ENCODE assay signal across 18 mouse cellular contexts in the genomic region with DNA sequence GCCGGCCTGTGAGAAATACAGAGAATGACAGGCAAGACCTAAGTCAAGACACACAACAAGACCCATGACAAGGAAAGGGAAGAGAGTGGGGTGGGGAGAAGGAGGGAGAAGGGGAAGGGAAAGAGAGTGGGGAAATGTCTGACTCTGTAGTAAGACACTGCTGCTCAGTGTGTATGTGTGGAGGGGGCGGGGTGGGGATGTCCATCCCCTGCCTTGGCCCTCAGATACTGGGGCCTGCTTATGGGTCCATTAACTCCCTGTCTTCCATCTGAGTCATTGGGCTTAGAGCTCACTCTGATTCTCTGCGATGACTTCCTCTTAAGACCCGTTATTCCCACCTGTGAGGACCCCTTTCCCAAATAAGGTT. TPM values are rescaled to one million over a fixed set of nuclear protein-coding genes. Genes with fewer than 3 reads are reported as not detected.
DNase-seq lines count a peak whose midpoint lies in the region; ATAC-seq lines count a peak whose summit lies in the region.
"Had no signal": no experiment of that assay in that cellular context is flagged by ENCODE, and none has a peak within 500 bp of the region (broad histone marks: within the 10 kb centered on the region; RNA-seq: fewer than 3 reads in every experiment).

No protein-coding gene starts in this region.

- no peak overlapping the region for H3K4me2 ChIP-seq in hindbrain, embryonic 14.5 days (replicated peaks)
- H3K4me2 ChIP-seq in neural tube, embryonic 12.5 days (replicated peaks), result 0 out of 2 replicates have a peak overlapping the region, but pooled peaks have one; percentile 5
- H3K4me2 ChIP-seq in liver, embryonic 12.5 days, result no peak overlapping the region
- H3K4me2 ChIP-seq: embryonic facial prominence, embryonic 12.5 days; forebrain, embryonic 15.5 days; heart, embryonic 15.5 days had no signal

- DNase-seq in hindbrain, embryonic 14.5 days (ENCODE audit: low spot score), result no peak
- no peak for DNase-seq in hindbrain, embryonic 10.5 days (ENCODE audit: low spot score)
- no peak for DNase-seq in neural tube, embryonic 10.5 days (ENCODE audit: extremely low spot score, low spot score)
- no peak for DNase-seq in cerebellum, postnatal 4 days (ENCODE audit: low spot score in 2 of 2)
- DNase-seq: adrenal gland, adult 2 months; adrenal gland, postnatal 25 days; cerebellum, adult 18-20 months; embryo, embryonic 11 days; gastrocnemius, postnatal 36 days; heart, adult 18-20 months had no signal

- peaks cover 12% of the 10 kb centered on the region for H3K4me1 ChIP-seq in hindbrain, embryonic 14.5 days (replicated peaks; ENCODE audit: control insufficient read depth, insufficient read depth, low read length)
- H3K4me1 ChIP-seq in hindbrain, embryonic 10.5 days (replicated peaks), result peaks cover 29% of the 10 kb centered on the region
- peaks cover 32% of the 10 kb centered on the region for H3K4me1 ChIP-seq in neural tube, embryonic 12.5 days
- H3K4me1 ChIP-seq in liver, embryonic 12.5 days, result no peaks in the 10 kb centered on the region

- no peaks in the 10 kb centered on the region for H3K36me3 ChIP-seq in hindbrain, embryonic 14.5 days (replicated peaks; ENCODE audit: control insufficient read depth, insufficient read depth)
- H3K36me3 ChIP-seq in hindbrain, embryonic 10.5 days, result 0 out of 2 replicates have a peak, but pooled peaks cover 5% of the 10 kb centered on the region
- no peaks in the 10 kb centered on the region for H3K36me3 ChIP-seq in neural tube, embryonic 12.5 days
- H3K36me3 ChIP-seq in liver, embryonic 12.5 days, result no peaks in the 10 kb centered on the region
- H3K36me3 ChIP-seq: forebrain, embryonic 15.5 days; heart, embryonic 15.5 days had no signal

- peak overlapping the region; percentile 11; the same call in 1 of the 2 replicates for H3K9ac ChIP-seq in hindbrain, embryonic 14.5 days
- no peak overlapping the region for H3K9ac ChIP-seq in neural tube, embryonic 12.5 days
- H3K9ac ChIP-seq in liver, embryonic 12.5 days, result no peak overlapping the region
- H3K9ac ChIP-seq: embryonic facial prominence, embryonic 12.5 days; forebrain, embryonic 15.5 days; heart, embryonic 15.5 days had no signal

- no peak overlapping the region for H3K4me3 ChIP-seq in hindbrain, embryonic 14.5 days (replicated peaks; ENCODE audit: low read length)
- no peak overlapping the region for H3K4me3 ChIP-seq in hindbrain, embryonic 10.5 days
- no peak overlapping the region for H3K4me3 ChIP-seq in neural tube, embryonic 12.5 days
- no peak overlapping the region for H3K4me3 ChIP-seq in liver, embryonic 12.5 days
- H3K4me3 ChIP-seq: embryonic facial prominence, embryonic 12.5 days; forebrain, embryonic 15.5 days; heart, embryonic 10.5 days; heart, embryonic 15.5 days had no signal

- H3K9me3 ChIP-seq in hindbrain, embryonic 14.5 days (ENCODE audit: control insufficient read depth, low read length), result no peaks in the 10 kb centered on the region
- H3K9me3 ChIP-seq in hindbrain, embryonic 10.5 days, result no peaks in the 10 kb centered on the region
- H3K9me3 ChIP-seq in neural tube, embryonic 12.5 days, result no peaks in the 10 kb centered on the region
- no peaks in the 10 kb centered on the region for H3K9me3 ChIP-seq in liver, embryonic 12.5 days (replicated peaks)
- H3K9me3 ChIP-seq: embryonic facial prominence, embryonic 12.5 days; forebrain, embryonic 15.5 days; heart, embryonic 10.5 days; heart, embryonic 15.5 days had no signal

- H3K27ac ChIP-seq in hindbrain, embryonic 14.5 days, result no peak overlapping the region
- no peak overlapping the region for H3K27ac ChIP-seq in hindbrain, embryonic 10.5 days
- H3K27ac ChIP-seq in neural tube, embryonic 12.5 days, result 0 out of 2 replicates have a peak overlapping the region, but pooled peaks have one; percentile 42
- no peak overlapping the region for H3K27ac ChIP-seq in liver, embryonic 12.5 days
- H3K27ac ChIP-seq: embryonic facial prominence, embryonic 12.5 days; forebrain, embryonic 15.5 days; heart, embryonic 10.5 days; heart, embryonic 15.5 days had no signal

- WGBS in hindbrain, embryonic 14.5 days, result 75% methylated on average over 4 of the region's 4 CpGs
- 79% methylated on average over 4 of the region's 4 CpGs for WGBS in hindbrain, embryonic 10.5 days
- WGBS in neural tube, embryonic 12.5 days, result 68% methylated on average over 4 of the region's 4 CpGs
- 79% methylated on average over 3 of the region's 4 CpGs for WGBS in liver, embryonic 12.5 days (ENCODE audit: insufficient replicate concordance)

- no peak for ATAC-seq in hindbrain, embryonic 14.5 days (ENCODE audit: low FRiP score)
- ATAC-seq in neural tube, embryonic 12.5 days (ENCODE audit: low FRiP score, low read depth), result peak; percentile 54; the same call in 1 of the 2 replicates
- 0 out of 2 replicates have a peak, but pooled peaks have one; percentile 31 for ATAC-seq in megakaryocyte progenitor cell, adult 5-6 weeks (replicated peaks; ENCODE audit: poor library complexity)
- ATAC-seq in liver, embryonic 12.5 days, result no peak
- ATAC-seq: forebrain, embryonic 15.5 days; inflammation-experienced regulatory T-cells, adult 6 months had no signal

- no peaks in the 10 kb centered on the region for H3K27me3 ChIP-seq in hindbrain, embryonic 14.5 days (ENCODE audit: control insufficient read depth, insufficient read depth, low read length)
- no peaks in the 10 kb centered on the region for H3K27me3 ChIP-seq in hindbrain, embryonic 10.5 days (ENCODE audit: insufficient read depth, poor library complexity, severe bottlenecking)
- no peaks in the 10 kb centered on the region for H3K27me3 ChIP-seq in neural tube, embryonic 12.5 days (replicated peaks)
- no peaks in the 10 kb centered on the region for H3K27me3 ChIP-seq in liver, embryonic 12.5 days (replicated peaks)
- H3K27me3 ChIP-seq: embryonic facial prominence, embryonic 12.5 days; forebrain, embryonic 15.5 days; heart, embryonic 15.5 days had no signal

RNA-seq across cellular contexts. Expression of a gene that starts 45.5 kb away (rescaled TPM):
- 57.6 and 62.4 TPM in 2 replicates for polyA plus RNA-seq in hindbrain, embryonic 14.5 days (2014; fragmentation: Nextera tagmentation; extraction: Ambion mirVana)
- 38.3 and 44.5 TPM in 2 replicates for polyA plus RNA-seq in hindbrain, embryonic 10.5 days (2016; fragmentation: Nextera tagmentation; extraction: Ambion mirVana)
- polyA plus RNA-seq in neural tube, embryonic 12.5 days (2016; fragmentation: Nextera tagmentation; extraction: Ambion mirVana), result 51.4 and 52.7 TPM in 2 replicates
- total RNA-seq in megakaryocyte progenitor cell, adult 5-6 weeks (2015), result 34.3 and 35.9 TPM in 2 replicates
- total RNA-seq in megakaryocyte progenitor cell, adult 5-6 weeks (2017), result 32.4 and 34.3 TPM in 2 replicates
- polyA plus RNA-seq in liver, embryonic 12.5 days (2016; fragmentation: Nextera tagmentation; extraction: Ambion mirVana), result 30.1 and 32.6 TPM in 2 replicates

Comparison
In these comparisons a context has a peak if more than half of its experiments do, and no peak if none do; other contexts are left out.
1. ATAC-seq: peak in neural tube, embryonic 12.5 days (single experiment) and megakaryocyte progenitor cell, adult 5-6 weeks (single experiment); none in hindbrain, embryonic 14.5 days (single experiment) and liver, embryonic 12.5 days (single experiment).